Mouse (Mus musculus): ENCODE measurements around the gene Brip1. TPM values are rescaled to one million over a fixed set of nuclear protein-coding genes. Genes with fewer than 3 reads are reported as not detected.

Brip1 gene
- total RNA-seq, 2 experiments from 2014 or later, result 0.12 to 0.25 TPM

DNA sequence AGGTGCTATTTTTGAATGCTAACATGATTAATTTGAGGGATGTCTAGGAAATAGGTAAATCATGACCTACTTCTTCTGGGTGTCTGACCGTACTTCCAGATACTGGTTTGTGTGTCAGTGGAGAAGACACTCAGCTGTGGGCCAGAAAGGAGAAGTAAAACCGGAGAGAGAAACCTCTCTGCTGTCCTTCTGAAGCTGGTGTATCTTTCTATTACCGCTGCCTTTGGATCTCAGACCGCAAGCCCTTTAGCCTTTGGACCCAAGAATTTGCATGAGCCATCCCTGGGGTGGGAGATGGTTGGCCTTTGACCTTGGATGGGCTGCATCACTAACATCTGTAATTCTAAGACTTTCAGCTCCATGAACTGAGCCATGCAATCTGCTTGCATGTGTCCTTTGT lies 93.7 kb downstream of the Brip1 start:
- DNase-seq, result no peak

- DNase-seq, result no peak
Measured at GRCm38 (mm10) chr11:86106596-86106995, 94.4 kb downstream of the Brip1 start.

GRCm38 (mm10) chr11:86101191-86101590 lies 99.8 kb downstream of the Brip1 start:
- no peak for DNase-seq

DNA sequence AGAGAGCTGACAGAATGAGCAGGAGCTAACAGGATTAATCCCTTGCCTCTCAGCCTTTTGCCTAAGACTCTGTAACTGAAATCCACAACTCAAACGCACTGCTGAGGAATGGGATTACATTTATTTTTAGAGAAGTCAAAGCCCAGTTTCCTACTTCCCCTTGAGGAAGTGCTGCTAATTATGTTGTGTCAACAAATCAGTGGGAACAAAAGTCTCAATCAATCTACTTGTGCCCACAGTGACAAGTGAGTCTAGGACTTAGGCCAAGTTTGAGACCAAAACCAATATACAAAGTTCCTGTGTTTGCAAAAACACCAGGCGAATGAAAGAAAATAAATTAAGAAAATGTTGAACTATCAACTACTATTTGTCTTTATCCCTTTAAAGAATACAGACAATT lies 101.7 kb downstream of the Brip1 start:
- DNase-seq, result no peak

- DNase-seq, result no peak
Measured at GRCm38 (mm10) chr11:86088815-86089214, 112.2 kb downstream of the Brip1 start.

DNA sequence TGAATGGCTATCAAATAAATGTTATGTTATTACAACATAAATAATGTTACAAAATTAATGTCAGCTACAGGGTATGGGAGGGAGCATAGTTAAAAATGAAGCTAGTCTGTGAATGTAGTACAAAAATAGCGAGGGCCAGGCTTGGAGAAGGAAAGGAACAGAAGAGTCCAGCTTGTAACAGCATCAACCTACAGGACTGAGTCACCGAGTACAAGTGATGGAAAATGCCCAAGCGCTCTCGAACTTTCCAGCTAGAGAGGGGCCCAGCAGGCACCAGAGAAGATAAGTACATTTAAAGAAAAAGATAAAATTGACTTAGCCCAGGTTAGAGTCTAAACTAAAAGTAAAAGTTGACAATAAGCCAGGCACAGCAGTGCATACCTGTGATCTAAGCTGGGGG lies 116.5 kb downstream of the Brip1 start:
- DNase-seq, result no peak

GRCm38 (mm10) chr11:86078025-86078424 lies 123.0 kb downstream of the Brip1 start:
- DNase-seq, result no peak

DNA sequence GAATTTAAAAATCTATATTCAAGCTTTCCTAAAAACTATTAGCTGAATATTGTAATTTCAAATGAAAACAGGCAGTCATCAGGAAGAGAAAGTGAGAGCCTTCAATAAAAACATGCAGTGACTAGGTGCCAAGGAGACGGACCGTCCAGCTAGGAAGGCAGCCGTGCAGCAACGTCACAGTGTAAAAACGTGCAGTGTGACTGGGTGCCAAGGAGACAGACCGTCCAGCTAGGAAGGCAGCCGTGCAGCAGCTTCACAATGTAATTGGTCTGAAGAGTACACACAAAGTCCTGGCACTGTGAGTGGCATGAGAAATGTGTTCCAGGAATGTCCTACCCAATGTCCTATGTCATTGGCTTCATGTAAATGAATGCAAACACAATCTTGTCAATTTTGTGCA lies 124.0 kb downstream of the Brip1 start:
- DNase-seq, result no peak

DNA sequence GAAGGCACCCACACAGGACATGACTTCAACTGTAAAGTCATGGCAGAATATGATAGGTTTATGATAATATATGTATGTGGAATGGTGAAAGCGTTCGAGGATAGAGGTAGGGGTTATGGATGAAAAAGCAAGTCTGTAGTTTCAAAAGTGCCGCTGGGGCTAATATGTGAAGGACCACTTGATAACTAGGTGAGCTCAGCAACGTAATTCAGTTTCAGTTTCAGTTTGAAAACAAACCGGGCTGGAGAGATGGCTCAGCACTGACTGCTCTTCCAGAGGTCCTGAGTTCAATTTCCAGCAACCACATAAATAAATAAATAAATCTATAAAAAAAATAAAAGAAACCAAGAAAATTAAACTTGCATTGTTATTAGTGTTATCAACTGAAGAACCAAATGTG lies 124.6 kb downstream of the Brip1 start:
- no peak for DNase-seq

DNA sequence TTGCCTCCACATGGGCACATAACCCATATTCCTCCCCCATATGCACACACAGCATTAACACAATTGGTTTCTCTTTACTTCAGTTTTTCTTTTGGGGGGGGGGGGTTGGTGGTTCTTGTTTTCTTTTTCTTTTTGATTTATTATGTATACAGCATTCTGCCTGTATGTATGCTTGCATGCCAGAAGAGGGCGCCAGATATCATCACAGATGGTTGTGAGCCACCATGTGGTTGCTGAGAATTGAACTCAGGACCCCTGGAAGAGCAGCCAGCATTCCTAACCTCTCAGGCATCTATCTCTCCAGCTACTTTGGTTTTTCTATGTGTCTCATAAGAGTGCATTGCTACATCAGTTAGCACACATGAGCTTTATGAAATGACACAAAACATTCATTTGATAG lies 125.6 kb downstream of the Brip1 start:
- no peak for DNase-seq

DNA sequence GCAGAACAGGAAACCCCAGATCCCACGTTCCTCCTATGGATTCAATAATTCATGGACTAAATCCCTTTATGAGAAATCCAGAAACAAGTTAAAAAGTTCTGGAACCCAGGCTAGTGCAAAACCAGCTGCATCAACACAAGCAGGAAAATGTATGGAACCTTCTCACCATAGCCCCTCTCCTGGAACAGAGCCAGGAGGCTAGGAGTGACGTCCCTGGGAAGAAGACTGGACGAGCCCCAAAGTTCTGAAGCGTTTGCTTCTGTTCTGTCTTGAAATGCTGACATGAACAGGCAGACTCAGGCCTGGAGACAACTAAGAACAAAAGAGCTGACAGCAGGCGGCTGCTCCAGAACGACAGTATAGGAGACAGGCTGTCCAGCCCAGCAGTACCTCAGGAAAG lies 132.3 kb downstream of the Brip1 start:
- DNase-seq, result no peak

GRCm38 (mm10) chr11:86067154-86067553 lies 133.8 kb downstream of the Brip1 start:
- no peak for DNase-seq

GRCm38 (mm10) chr11:86064881-86065280 lies 136.1 kb downstream of the Brip1 start:
- DNase-seq, result no peak

DNA sequence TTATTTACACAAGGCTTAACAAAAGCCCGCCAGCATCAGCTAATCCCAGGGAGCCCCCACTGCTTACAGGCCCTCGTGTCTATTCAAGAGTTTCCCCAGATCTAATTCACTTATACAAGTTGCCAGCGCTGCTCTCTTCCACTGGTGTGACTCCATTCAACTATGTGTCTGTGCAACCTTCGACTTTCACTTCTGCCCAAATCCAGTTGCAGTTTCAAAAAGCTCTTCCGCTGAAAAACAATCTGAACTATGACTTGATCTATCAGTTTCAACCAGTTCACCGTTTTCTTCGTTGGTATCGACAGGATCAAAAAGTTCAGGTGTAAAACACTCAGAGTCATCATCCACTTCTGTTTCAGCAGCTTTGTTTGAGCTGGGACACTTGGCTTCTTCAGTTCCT lies 139.8 kb downstream of the Brip1 start:
- no peak for DNase-seq

DNA sequence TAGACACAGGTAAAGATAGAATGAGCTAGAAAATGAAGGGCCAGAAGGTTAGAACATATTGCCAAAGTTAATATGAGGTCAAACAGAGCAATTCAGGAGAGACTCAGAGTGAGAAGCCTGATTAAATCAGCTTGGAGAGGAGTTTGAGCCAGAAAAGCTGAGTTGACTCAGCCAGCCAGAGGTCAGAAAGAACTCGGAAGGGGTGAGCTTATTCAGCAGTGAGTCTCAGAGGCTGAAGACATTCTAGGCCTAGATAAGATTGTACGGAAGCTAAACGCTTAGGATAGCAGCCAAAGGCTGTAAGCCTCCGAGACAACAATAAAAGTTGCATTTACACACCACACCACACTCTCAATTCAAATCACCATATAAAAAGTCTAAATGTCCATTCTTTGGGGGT lies 141.9 kb downstream of the Brip1 start:
- DNase-seq, result no peak

DNA sequence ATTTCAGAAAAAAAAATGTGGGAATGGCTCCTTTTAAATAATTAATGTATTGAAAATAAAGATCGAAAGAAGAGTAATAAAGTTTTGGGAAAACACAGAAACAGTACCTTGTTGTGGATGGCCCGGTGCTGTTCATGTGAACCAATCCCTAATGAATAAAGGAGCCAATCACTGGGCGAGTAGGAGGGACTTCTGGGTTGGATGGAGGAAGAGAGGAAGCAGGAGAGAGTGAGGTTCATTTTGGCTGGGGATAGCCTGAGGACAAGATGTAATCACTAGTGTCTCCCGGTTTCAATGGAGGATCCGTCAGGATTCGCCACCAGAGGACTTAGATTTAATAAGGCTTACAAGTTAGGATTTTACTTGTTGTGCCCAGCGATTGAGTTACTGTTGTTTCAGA lies 145.2 kb downstream of the Brip1 start:
- no peak for DNase-seq

- DNase-seq, result peak in 1 of 2 experiments; percentile 2
Measured at GRCm38 (mm10) chr11:86051383-86051782, 149.6 kb downstream of the Brip1 start.

DNA sequence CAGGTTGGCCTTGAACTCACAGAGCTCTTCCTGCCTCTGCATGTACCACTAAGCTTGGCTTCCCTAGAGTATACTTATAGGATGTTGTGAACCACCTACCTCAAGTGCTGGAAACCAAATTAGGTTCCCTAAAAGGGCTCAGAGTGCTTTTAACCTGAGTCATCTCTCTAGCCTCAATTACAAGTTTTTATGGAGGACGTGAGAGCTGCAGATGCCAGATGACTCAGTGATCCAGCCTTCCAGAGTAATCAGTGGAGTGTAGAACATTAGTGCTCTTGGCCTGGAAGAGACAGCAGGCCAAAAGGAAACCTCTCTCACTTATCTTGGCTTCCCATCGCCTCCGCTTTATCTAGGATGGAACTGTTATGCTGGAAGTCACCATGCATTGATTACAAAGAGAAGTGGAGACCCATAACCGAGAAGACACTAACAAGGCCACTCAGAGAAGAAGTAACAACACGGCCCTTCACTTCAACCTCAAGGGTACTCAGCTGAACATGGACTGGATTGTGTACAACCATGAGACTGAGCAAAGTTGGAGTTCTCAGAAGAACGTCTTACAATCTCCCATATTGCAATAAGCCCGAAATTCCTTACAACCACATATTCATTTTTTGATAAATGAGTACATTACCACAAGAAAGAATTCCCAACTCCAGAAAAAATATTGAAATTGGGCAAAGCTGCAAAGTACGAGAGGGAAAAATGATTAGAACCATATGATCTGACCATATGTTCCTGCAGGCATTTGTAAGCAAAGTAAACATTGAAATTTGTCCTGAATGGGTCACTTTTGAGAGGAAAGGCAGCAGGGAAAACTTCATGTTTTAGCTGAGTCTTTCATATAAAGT lies 150.3 kb downstream of the Brip1 start:
- no peak for DNase-seq

DNA sequence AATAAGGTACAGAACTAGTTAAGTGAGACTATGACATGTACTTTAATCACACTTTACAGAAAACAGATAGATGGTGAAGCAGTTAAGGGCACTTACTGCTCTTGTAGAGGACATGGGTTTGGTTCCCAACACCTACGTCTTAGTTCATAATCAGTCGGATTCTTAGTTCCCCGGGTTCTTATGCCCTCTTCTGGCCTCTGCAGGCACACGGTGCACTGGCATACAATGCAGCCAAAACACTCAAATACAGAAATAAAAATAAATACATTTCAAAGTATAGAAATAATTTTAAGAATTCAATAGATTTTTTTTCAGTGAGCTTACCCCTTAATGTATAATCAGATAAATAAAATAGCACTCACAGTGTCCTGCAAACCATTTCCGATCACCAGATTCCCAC lies 161.0 kb downstream of the Brip1 start:
- DNase-seq, result no peak

DNA sequence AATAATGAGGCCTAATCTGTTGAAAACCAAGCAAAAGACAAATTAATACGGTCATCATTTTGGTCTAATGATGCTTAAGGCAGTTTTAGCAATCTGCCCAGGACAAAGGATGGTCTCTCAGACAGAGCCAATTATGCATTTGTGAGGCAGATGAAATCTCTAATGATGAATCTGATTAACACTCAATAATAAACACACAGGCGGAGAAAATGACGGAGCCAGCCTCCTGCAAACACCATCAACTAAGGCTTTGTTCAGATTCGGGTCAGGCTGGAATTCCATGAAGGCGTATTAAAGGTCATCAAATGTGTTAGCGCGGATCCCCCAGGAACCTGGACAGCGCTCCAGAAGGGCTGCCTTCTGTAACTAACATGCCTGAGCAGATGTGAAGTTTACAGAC lies 161.6 kb downstream of the Brip1 start:
- DNase-seq, result no peak

DNA sequence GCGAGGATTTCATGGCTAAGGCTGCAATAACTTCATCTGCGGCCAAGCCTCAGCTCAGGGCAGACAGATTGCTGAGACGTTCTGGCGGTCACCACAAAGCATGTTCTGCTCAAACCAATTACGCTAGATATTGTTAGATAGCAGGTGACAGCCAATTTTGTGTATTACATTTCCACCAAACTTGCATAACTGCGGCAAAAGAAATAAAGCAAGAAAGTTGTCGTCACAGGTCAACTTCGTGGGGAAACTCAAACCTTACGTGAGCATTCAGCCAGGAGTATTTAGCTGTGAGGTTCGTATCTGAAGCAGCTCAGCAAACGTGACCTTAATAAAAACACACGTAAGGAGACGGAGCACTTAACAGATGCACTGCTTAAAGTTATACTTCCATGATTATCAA lies 162.3 kb downstream of the Brip1 start:
- DNase-seq, result no peak

- no peak for DNase-seq
Measured at GRCm38 (mm10) chr11:86032910-86033309, 168.1 kb downstream of the Brip1 start.

DNA sequence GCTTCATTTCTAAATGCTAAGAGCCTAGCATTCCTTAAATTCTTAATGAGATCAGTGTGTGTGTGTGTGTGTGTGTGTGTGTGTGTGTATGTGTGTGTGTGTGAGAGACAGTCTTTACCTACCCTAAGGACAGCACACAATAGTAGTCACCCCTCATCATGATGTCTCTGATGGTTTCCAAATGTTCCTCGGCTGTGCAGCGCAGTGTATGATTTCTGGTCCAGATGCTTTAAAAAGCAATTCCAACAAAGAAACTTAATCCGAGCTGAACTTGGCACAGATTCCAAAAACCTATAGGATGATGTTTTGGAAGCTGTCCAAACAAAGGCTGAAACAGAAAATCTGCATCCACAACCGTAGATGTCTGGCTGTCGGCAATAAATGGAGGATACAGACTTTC lies 173.0 kb downstream of the Brip1 start:
- no peak for DNase-seq

DNA sequence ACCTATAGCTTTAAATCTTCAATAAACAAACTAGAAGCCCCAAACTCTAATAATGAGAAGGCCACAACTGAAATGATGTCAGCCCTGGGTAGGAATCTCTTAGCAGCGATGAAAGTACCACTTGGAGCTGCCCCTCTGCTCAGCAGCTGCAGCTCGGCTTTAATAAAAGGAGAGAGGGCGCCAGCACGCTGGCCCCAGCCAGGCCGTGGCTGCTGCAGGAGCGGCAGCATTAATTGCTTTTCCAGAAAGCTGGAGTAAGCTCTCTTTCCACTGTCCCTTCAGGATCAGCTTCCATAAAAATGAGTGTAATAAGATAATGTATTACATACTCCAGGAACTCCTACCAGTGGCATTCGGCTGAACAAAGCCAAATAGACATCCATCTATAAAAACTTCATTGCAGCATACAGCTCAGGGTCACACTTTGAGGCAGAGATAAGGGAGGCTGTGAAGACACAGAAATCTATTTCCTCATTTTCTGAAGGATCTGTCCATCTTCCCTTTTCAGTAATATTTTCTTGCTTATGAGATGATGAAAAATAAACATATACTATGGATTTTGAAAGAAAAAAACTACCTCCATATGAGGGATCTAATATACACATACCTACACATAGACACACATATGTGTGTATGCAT lies 174.3 kb downstream of the Brip1 start:
- DNase-seq, result no peak

All from layer of hippocampus, postnatal 36 days (tissue).